Mouse (Mus musculus) cerebellum, adult 2 months (tissue): ENCODE measurements around the gene Rc3h1.

ENCODE experiments used
- CTCF ChIP-seq: fragments of 200-500 bp; IDR thresholded peaks from 2 replicates; pipeline ENCODE4 v1.5.1; 2011; ENCODE audit warnings: low read depth, mild to moderate bottlenecking, control low read depth, low read length, moderate library complexity, borderline replicate concordance; ENCODE audit not compliant: insufficient read depth
- POLR2A ChIP-seq: fragments of 200-500 bp; IDR thresholded peaks from 2 replicates; pipeline ENCODE4 v1.6.1; 2011; ENCODE audit warnings: low read length, control low read depth, borderline replicate concordance; ENCODE audit not compliant: insufficient read depth

GRCm38 (mm10) chr1:160980021-160980420 lies 73.8 kb downstream of the Rc3h1 start:
- no peak for TF ChIP-seq POLR2A
- TF ChIP-seq CTCF = no peak
